Mouse (Mus musculus): ENCODE data around the gene Thoc7.
"Not testable (repeated sequence)": the region's sequence is repeated elsewhere in the genome, so short reads cannot be mapped to it uniquely, and the experiment has no call there.

The Thoc7 gene

DNA sequence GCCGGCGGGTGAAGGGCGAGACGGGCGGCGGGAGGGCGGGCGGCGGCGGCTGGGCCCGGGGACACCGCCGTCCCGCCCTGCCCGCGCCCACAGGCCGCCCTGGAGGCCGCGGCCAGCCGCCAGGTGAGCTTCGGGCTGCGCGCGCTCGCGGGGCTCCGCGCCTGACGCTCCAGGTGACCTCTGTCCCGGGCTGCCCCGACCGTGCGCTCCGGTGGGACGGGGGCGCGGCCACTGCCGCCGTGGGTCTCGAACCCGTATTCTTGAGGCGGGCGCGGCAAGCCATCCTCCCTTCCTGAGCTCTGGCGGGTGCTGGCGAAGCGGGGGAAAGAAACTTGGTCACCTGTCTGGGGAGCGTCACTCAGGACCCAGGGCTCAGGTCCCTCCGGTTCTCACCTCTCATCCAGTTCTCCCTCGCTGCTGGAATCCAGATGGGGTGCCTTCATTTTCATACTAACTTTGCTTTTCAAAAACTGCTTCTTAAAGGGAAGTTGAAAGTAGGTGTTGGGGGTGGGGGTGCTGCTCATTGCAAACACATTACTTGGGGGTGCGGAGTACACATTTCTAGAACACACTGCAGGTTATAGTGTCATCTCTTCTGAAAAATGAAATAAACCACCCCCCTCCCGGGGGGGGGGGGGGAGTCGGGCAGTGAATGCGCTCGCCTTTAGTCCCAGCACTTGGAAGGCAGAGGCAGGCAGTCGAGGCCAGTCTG is at the start of gene Thoc7, which contains the start of gene Atxn7:
Gene Thoc7, minus strand, starts transcription at position 452 of the 712 bp plus-strand sequence.
Gene Atxn7, plus strand, starts transcription at position 40 of the 712 bp plus-strand sequence.
- no peak for DNase-seq (ENCODE audit: low read depth, low spot score)

DNA sequence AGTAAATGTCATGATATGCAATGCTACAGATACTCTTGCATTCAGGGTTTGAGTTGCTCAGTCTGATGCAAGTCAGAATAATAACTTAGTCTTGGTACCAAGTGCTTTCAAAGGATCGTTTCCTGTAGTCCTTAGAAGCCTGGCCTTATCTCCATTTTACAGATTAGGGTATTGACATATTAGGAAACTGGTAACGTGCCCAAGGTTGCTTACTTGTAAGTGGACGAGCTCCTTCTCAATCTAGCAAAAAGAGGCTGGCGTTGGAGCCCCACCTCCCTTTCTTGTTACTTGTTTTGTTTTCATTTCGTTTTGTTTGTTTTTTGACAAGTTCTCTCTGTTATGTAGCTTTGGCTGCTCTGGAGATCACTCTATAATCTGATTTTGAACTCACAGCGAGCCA is 48.1 kb upstream of the Thoc7 start:
- no peak for DNase-seq (ENCODE audit: low read depth, low spot score)

DNA sequence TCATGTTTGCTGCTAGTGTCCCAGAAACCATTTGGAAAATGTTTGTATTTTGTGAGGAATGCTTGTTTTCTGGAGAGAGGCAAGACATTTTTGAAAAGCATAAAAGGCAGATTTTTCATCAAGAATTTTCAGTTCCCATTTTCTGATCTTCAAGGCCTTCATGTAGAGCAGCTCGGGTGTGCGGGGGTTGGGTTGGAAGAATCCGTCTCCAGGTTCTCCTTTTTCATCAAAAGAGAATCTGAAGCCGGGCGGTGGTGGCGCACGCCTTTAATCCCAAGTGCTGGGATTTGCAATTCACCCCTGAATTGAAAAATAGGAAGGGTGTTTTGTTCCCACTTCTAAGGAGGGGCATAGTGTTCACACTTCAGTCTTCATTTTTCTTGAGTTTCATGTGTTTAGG is 41.1 kb upstream of the Thoc7 start:
- no peak for DNase-seq (ENCODE audit: low read depth, low spot score)

DNA sequence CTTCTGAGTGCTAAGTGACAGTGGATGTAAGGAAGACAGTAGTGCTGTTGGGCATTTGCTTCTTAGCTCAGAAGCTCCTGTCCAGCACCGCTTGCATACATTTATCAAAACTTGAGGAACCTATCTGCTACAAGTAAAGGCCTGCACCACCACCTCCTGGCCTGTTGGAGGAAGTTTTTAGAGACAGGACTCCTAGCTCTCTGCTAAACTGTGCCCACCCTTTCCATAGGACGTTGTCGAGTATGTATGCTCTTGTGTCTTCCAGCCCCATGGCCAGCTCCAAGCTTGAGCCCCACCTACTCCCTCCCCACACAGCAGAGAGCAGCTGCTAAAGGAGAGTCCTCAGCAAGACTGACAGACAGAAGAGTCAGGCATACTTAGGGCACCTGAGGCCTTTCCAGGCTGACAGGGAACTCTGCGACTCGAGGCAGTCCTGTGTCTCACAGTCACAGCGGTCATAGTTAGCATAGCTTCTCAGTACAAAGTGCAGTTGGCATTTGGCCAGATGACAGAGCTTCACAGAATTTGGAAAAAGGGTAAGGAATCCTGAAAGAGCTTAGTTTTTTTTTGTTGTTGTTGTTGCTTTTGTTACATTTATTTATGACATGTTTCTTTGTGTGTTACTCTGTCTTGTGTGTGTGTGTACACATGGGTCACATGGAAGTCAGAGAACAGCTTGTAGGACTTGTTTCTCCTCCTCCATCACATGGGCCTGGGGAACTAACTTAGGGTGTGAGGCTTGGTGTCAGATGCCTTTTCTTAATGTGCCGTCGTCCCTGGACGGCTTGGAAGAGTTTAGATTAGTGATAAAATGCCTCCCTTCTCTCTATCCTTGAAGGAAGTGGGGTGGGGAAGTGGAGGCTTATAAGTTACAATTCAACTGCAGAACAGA is 33.8 kb upstream of the Thoc7 start:
- no peak for DNase-seq (ENCODE audit: low read depth, low spot score)

- no peak for DNase-seq (ENCODE audit: low read depth, low spot score)
Measured at GRCm38 (mm10) chr14:13990741-13991140, 29.1 kb upstream of the Thoc7 start.

GRCm38 (mm10) chr14:13988397-13988796 is 26.7 kb upstream of the Thoc7 start:
- DNase-seq (ENCODE audit: low read depth, low spot score), result no peak

DNA sequence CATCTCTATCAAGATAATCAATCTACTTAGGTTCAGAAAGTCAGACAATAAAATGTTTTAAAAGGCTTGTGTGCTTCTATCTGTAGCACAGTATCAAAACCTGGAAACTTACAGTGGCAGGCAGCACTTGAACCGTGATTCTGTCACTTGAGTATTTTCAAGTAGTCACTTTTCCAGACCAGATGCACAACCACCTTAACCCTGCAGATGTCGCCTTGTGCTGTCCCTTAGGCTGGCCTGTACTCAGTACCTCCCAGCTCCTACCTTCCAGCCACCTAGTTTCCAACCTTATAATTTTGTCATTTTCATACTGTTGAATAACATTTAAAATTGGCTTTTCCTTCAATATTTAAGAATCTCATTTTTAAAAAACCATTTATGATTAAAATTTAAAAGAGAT is 20.5 kb upstream of the Thoc7 start:
- DNase-seq (ENCODE audit: low read depth, low spot score), result no peak

DNA sequence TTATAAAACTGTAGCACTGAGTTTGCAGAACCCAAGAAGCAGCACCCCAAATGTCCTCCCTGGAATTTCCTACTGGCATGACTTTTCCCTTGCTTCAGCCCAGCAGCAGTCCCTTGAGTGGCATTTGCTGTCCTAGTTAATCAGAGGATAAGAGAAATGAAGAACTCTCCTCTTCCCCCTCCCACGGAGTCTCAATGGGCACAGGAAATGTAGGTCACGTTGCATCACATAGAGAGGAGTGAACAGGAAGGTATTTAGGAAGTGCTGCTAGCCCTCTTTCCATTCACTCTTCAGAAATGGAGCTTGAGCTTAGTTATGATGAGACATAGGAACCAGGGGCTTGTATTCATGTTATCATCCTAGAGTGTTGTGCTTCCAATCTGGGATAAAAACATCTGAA is 19.6 kb upstream of the Thoc7 start:
- DNase-seq (ENCODE audit: low read depth, low spot score), result no peak

DNA sequence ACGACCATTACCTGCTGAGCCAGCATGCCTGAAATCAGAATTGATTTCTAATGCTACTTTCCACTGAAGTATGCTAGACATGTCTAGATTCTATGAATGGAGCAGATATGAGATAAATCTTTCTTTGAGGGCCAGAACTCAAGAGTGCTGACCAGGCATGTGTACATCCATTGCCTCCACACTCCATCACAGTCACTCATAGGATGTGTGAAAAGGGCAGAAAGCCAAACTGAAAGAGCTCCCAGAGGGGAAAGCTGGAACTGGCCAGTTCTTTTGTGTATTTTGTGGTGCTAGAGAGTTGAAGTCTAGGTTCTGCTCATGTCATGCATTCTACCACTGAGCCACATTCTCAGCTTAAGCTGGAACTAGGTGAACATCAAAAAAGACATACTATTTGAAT is 15.8 kb upstream of the Thoc7 start:
- no peak for DNase-seq (ENCODE audit: low read depth, low spot score)

DNA sequence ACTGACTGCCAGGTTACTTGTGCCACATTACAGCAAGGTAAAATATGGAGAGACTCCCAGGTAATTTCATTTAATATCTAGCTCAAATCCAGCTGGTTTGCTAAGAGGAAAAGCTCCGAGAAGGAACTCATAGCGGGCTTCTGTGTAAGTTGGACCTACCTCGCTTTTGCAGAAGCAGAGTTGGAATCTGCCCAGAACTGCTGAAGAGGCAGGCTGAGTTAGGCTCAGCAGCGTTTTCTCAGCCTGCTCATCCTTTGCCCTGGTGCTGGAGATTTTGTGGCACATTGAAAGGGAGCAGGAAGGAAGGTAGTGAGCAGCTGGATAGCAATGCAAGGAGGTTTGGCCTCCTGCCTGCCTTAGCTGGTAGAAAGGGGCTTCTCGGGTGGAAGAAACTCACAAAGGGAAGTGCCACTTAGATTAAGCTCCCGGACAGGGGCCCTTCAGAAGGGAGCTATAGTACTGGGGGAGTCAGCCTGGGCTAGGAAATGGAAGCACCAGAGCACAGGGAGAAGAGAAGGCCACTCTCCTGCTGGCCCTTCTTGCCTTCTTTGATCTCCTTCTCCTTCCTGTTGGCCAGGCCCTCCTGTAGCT is 10.1 kb upstream of the Thoc7 start:
- DNase-seq (ENCODE audit: low read depth, low spot score), result no peak

DNA sequence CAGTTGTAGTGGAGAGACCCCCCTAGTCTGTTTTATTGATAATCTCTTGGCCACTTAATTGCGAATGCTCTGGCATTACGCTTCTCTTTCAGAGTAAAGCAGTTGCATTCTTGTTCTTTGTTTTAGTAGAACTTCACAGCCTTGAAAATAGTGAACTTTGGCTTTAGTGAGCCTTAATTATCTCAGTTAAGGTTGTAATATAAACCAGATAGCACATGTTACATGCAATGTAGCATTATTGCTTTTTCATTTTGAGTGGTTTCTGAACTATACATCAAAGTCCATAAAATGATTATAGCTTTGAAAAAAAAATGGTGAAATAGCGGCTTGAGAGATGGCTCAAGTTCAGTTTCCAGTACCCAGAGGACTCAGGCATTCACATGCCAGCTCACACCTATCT is 8.9 kb upstream of the Thoc7 start:
- DNase-seq (ENCODE audit: low read depth, low spot score), result no peak

DNA sequence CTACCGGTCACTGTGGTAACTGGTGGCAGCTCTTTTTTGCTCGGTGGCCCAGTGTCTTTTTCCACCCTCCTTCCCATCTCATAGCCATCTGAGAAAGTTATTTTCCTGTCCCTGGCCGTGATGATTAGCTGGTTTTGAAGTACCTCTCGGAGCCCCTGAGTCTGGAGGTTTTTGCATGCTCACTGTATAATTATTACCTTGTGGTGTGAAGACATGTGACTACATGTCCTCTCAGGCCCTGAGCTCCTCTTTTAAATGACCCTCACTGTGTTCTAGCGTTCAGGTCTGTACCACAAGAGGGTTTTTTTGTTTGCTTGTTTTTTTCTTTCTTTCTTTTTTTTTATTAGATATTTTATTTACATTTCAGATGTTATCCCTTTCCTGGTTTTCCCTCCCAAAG is 6.8 kb upstream of the Thoc7 start:
- DNase-seq (ENCODE audit: low read depth, low spot score), result no peak

DNA sequence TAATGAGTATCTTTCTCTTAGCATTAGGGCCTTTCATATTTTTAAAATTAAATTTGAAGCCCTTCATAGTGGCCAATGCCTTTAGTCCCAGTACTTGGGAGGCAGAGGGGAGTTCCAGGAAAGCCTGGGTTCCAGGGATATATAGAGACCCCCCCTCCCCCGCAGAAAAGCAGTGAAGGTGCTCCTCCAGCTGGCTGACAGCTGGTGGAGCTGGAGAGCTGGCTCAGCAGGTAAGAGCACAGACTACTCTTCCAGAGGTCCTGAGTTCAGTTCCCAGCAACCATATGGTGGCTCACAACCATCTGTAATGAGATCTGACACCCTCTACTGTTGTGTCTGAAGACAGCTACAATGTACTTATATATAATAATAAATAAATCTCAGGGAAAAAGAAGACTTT is 6.0 kb upstream of the Thoc7 start:
- no peak for DNase-seq (ENCODE audit: low read depth, low spot score)

- DNase-seq (ENCODE audit: low read depth, low spot score), result no peak
Measured at GRCm38 (mm10) chr14:13963527-13963926, 1.9 kb upstream of the Thoc7 start.

DNA sequence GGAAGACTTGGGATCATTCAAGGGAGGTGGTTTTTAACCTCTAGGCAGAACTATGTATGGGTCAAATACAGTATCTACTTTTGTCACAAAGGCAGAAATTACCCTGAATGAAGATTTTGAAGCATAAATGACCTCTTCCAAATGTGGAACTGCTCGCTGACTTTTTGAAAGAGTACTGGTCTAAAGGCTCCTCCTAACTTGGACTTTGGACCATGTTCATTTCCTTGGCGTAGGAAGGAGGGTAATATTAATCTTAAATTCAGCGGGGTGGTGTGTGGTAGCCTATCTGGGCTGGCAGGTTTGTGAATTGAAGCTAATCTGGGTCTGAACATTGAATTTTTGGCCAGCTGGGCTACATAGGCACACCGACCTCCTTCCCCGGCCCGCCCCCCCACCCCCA is 824 bp upstream of the Thoc7 start:
- DNase-seq (ENCODE audit: low read depth, low spot score), result no peak

- DNase-seq (ENCODE audit: low read depth, low spot score), result no peak
Measured at GRCm38 (mm10) chr14:13960482-13961325, 948 bp downstream of the Thoc7 start.

GRCm38 (mm10) chr14:13960079-13960478 is 1.6 kb downstream of the Thoc7 start:
- DNase-seq (ENCODE audit: low read depth, low spot score), result no peak

DNA sequence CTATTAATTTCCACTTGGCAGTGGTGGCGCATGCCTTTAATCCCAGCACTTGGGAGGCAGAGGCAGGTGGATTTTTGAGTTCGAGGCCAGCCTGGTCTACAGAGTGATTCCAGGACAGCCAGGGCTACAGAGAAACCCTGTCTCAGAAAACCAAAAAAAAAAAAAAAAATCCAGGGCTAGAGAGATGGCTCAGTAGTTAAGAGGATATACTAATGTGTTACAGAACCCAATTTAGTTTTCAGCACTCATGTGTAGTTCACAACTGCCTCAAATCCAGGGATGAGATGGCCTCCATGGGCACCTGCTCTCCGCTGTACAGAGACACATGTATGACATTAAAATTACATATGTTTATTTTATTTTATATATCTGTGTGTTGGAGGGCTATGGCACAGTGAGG is 9.5 kb downstream of the Thoc7 start:
- not testable (repeated sequence) for DNase-seq (ENCODE audit: low read depth, low spot score)

- no peak for DNase-seq (ENCODE audit: low read depth, low spot score)
Measured at GRCm38 (mm10) chr14:13950401-13950800, 11.3 kb downstream of the Thoc7 start.

DNA sequence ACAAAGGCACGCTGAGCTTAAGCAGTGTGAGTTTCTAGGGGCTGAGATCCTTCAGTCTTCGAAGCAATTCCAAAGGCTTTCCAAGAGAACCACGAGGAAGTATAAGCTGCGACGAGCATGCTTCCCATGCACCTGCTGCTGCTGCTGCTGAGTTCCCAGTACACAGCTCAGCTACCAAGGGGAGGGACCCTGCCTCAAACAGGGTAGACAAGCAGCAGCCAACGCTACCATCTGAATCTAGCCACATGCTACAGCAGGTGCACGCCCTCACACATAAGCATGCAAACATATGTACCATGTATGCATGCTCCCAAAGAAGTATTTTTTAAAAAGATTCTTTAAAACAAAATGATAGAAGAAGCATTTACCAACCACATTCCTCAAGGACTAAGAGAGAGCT is 13.3 kb downstream of the Thoc7 start:
- DNase-seq (ENCODE audit: low read depth, low spot score), result no peak

GRCm38 (mm10) chr14:13944686-13945085 is 17.0 kb downstream of the Thoc7 start:
- DNase-seq (ENCODE audit: low read depth, low spot score), result no peak

GRCm38 (mm10) chr14:13934052-13934371 is 27.6 kb downstream of the Thoc7 start:
- DNase-seq (ENCODE audit: low read depth, low spot score), result no peak
